Mouse (Mus musculus): Measurements from ENCODE around the gene Elavl3. TPM values are rescaled to one million over a fixed set of nuclear protein-coding genes. Genes with fewer than 3 reads are reported as not detected.
A peak's percentile ranks its signal among the peaks of the same experiment; 100 is the strongest.
"Not testable (repeated sequence)": the region's sequence is repeated elsewhere in the genome, so short reads cannot be mapped to it uniquely, and the experiment has no call there.

Gene Elavl3
- polyA plus RNA-seq, 1 experiment from 2014 or later: 0.27 TPM

- Histone ChIP-seq H3K4me2 (peak overlapping the region; percentile 85), H3K9me3 (replicated peaks; ENCODE audit: control insufficient read depth, low read length) (no peaks in the 10 kb centered on the region), H3K4me1 (ENCODE audit: control insufficient read depth, insufficient read depth, low read length) (peaks cover 4% of the 10 kb centered on the region; the same call in 1 of the 2 replicates), H3K27me3 (ENCODE audit: control insufficient read depth, insufficient read depth, low read length) (no peaks in the 10 kb centered on the region), H3K36me3 (ENCODE audit: control insufficient read depth, insufficient read depth, low read length) (0 out of 2 replicates have a peak, but pooled peaks cover 3% of the 10 kb centered on the region), H3K9ac (ENCODE audit: low read depth, low read length) (peak overlapping the region; percentile 83), H3K4me3 (ENCODE audit: low read depth, low read length) (peak overlapping the region; percentile 86), H3K27ac (ENCODE audit: low read depth, low read length) (peak overlapping the region; percentile 80; the same call in 1 of the 2 replicates)
- 79% methylated on average over 6 of the region's 6 CpGs for WGBS (ENCODE audit: insufficient replicate concordance)
- ATAC-seq (replicated peaks; ENCODE audit: insufficient number of reproducible peaks, low FRiP score, low TSS enrichment): no peak
These were observed 34.2 kb upstream of the Elavl3 start for GRCm38 (mm10) chr9:22086012-22086411.

- H3K9ac ChIP-seq (ENCODE audit: low read depth, low read length): peak within 1 kb of the TSS; percentile 84
- 1% methylated on average over 48 of the region's 48 CpGs for WGBS (ENCODE audit: insufficient replicate concordance)
- peaks cover 4% of the 10 kb centered on the region; the same call in 1 of the 2 replicates for H3K4me1 ChIP-seq (ENCODE audit: control insufficient read depth, insufficient read depth, low read length)
- H3K4me3 ChIP-seq (ENCODE audit: low read depth, low read length): peak within 1 kb of the TSS; percentile 86
- H3K27ac ChIP-seq (ENCODE audit: low read depth, low read length): peak within 1 kb of the TSS; percentile 80
- H3K9me3 ChIP-seq (replicated peaks; ENCODE audit: control insufficient read depth, low read length): no peaks in the 10 kb centered on the region
- ATAC-seq (replicated peaks; ENCODE audit: insufficient number of reproducible peaks, low FRiP score, low TSS enrichment): peak; percentile 97
- H3K36me3 ChIP-seq (ENCODE audit: control insufficient read depth, insufficient read depth, low read length): peaks cover 5% of the 10 kb centered on the region; the same call in 1 of the 2 replicates
- H3K27me3 ChIP-seq (ENCODE audit: control insufficient read depth, insufficient read depth, low read length): no peaks in the 10 kb centered on the region
- H3K4me2 ChIP-seq: peak within 1 kb of the TSS; percentile 85
These were observed 33.4 kb upstream of the Elavl3 start, which contains the start of gene Ecsit for GRCm38 (mm10) chr9:22085022-22085834. Gene Ecsit (minus strand): TSS chr9:22085438.

- peaks cover 4% of the 10 kb centered on the region; the same call in 1 of the 2 replicates for H3K4me1 ChIP-seq (ENCODE audit: control insufficient read depth, insufficient read depth, low read length)
- peak overlapping the region; percentile 85 for H3K4me2 ChIP-seq
- H3K27me3 ChIP-seq (ENCODE audit: control insufficient read depth, insufficient read depth, low read length): no peaks in the 10 kb centered on the region
- H3K9me3 ChIP-seq (replicated peaks; ENCODE audit: control insufficient read depth, low read length): no peaks in the 10 kb centered on the region
- 34% methylated on average over 4 of the region's 4 CpGs for WGBS (ENCODE audit: insufficient replicate concordance)
- H3K9ac ChIP-seq (ENCODE audit: low read depth, low read length): peak overlapping the region; percentile 84
- H3K36me3 ChIP-seq (ENCODE audit: control insufficient read depth, insufficient read depth, low read length): peaks cover 5% of the 10 kb centered on the region; the same call in 1 of the 2 replicates
- H3K27ac ChIP-seq (ENCODE audit: low read depth, low read length): no peak overlapping the region
- peak; percentile 46; the same call in 1 of the 2 replicates for ATAC-seq (replicated peaks; ENCODE audit: insufficient number of reproducible peaks, low FRiP score, low TSS enrichment)
- H3K4me3 ChIP-seq (ENCODE audit: low read depth, low read length): peak overlapping the region; percentile 86
These were observed 32.8 kb upstream of the Elavl3 start for GRCm38 (mm10) chr9:22084667-22085021.

GRCm38 (mm10) chr9:22076223-22076622 is 24.4 kb upstream of the Elavl3 start:
- 92% methylated on average over 23 of the region's 23 CpGs for WGBS (ENCODE audit: insufficient replicate concordance)
- Histone ChIP-seq H3K36me3 (ENCODE audit: control insufficient read depth, insufficient read depth, low read length) (peaks cover 9% of the 10 kb centered on the region; the same call in 1 of the 2 replicates), H3K9ac (ENCODE audit: low read depth, low read length) (no peak overlapping the region), H3K4me3 (ENCODE audit: low read depth, low read length) (no peak overlapping the region), H3K27me3 (ENCODE audit: control insufficient read depth, insufficient read depth, low read length) (no peaks in the 10 kb centered on the region), H3K4me1 (ENCODE audit: control insufficient read depth, insufficient read depth, low read length) (no peaks in the 10 kb centered on the region), H3K27ac (ENCODE audit: low read depth, low read length) (no peak overlapping the region), H3K4me2 (no peak overlapping the region), H3K9me3 (replicated peaks; ENCODE audit: control insufficient read depth, low read length) (no peaks in the 10 kb centered on the region)
- no peak for ATAC-seq (replicated peaks; ENCODE audit: insufficient number of reproducible peaks, low FRiP score, low TSS enrichment)

- not testable (repeated sequence) for H3K4me2 ChIP-seq; H3K27ac ChIP-seq (ENCODE audit: low read depth, low read length); H3K27me3 ChIP-seq (ENCODE audit: control insufficient read depth, insufficient read depth, low read length); H3K4me1 ChIP-seq (ENCODE audit: control insufficient read depth, insufficient read depth, low read length); ATAC-seq (replicated peaks; ENCODE audit: insufficient number of reproducible peaks, low FRiP score, low TSS enrichment); H3K9ac ChIP-seq (ENCODE audit: low read depth, low read length); H3K36me3 ChIP-seq (ENCODE audit: control insufficient read depth, insufficient read depth, low read length); H3K4me3 ChIP-seq (ENCODE audit: low read depth, low read length); H3K9me3 ChIP-seq (replicated peaks; ENCODE audit: control insufficient read depth, low read length)
- 81% methylated on average over 5 of the region's 5 CpGs for WGBS (ENCODE audit: insufficient replicate concordance)
These were observed 24.0 kb upstream of the Elavl3 start for GRCm38 (mm10) chr9:22075778-22076177.

GRCm38 (mm10) chr9:22072276-22072675 is 20.5 kb upstream of the Elavl3 start:
- Histone ChIP-seq H3K4me1 (ENCODE audit: control insufficient read depth, insufficient read depth, low read length) (0 out of 2 replicates have a peak, but pooled peaks cover 5% of the 10 kb centered on the region), H3K4me2 (no peak overlapping the region), H3K27ac (ENCODE audit: low read depth, low read length) (no peak overlapping the region), H3K9ac (ENCODE audit: low read depth, low read length) (no peak overlapping the region), H3K4me3 (ENCODE audit: low read depth, low read length) (no peak overlapping the region), H3K36me3 (ENCODE audit: control insufficient read depth, insufficient read depth, low read length) (peaks cover 7% of the 10 kb centered on the region; the same call in 1 of the 2 replicates), H3K27me3 (ENCODE audit: control insufficient read depth, insufficient read depth, low read length) (no peaks in the 10 kb centered on the region), H3K9me3 (replicated peaks; ENCODE audit: control insufficient read depth, low read length) (no peaks in the 10 kb centered on the region)
- WGBS (ENCODE audit: insufficient replicate concordance): 85% methylated on average over 4 of the region's 4 CpGs
- no peak for ATAC-seq (replicated peaks; ENCODE audit: insufficient number of reproducible peaks, low FRiP score, low TSS enrichment)

GRCm38 (mm10) chr9:22070791-22071573 is 19.2 kb upstream of the Elavl3 start, which contains the start of the genes Gm49318 and Zfp653:
Gene Gm49318 (minus strand): TSS chr9:22071259.
Gene Zfp653 (minus strand): TSS chr9:22071376.
- Histone ChIP-seq H3K27ac (ENCODE audit: low read depth, low read length) (peak within 1 kb of the TSS; percentile 98), H3K36me3 (ENCODE audit: control insufficient read depth, insufficient read depth, low read length) (peaks cover 8% of the 10 kb centered on the region), H3K4me3 (ENCODE audit: low read depth, low read length) (peak within 1 kb of the TSS; percentile 71), H3K27me3 (ENCODE audit: control insufficient read depth, insufficient read depth, low read length) (no peaks in the 10 kb centered on the region), H3K4me2 (peak within 1 kb of the TSS; percentile 67), H3K4me1 (ENCODE audit: control insufficient read depth, insufficient read depth, low read length) (0 out of 2 replicates have a peak, but pooled peaks cover 5% of the 10 kb centered on the region), H3K9me3 (replicated peaks; ENCODE audit: control insufficient read depth, low read length) (no peaks in the 10 kb centered on the region), H3K9ac (ENCODE audit: low read depth, low read length) (peak within 1 kb of the TSS; percentile 93)
- peak; percentile 94 for ATAC-seq (replicated peaks; ENCODE audit: insufficient number of reproducible peaks, low FRiP score, low TSS enrichment)
- under 1% methylated on average over 67 of the region's 87 CpGs for WGBS (ENCODE audit: insufficient replicate concordance)

- Histone ChIP-seq H3K4me2 (peak overlapping the region; percentile 67), H3K4me1 (ENCODE audit: control insufficient read depth, insufficient read depth, low read length) (0 out of 2 replicates have a peak, but pooled peaks cover 5% of the 10 kb centered on the region), H3K27ac (ENCODE audit: low read depth, low read length) (no peak overlapping the region; the same call in 1 of the 2 replicates), H3K36me3 (ENCODE audit: control insufficient read depth, insufficient read depth, low read length) (peaks cover 17% of the 10 kb centered on the region), H3K9me3 (replicated peaks; ENCODE audit: control insufficient read depth, low read length) (no peaks in the 10 kb centered on the region), H3K27me3 (ENCODE audit: control insufficient read depth, insufficient read depth, low read length) (no peaks in the 10 kb centered on the region), H3K4me3 (ENCODE audit: low read depth, low read length) (peak overlapping the region; percentile 71), H3K9ac (ENCODE audit: low read depth, low read length) (0 out of 2 replicates have a peak overlapping the region, but pooled peaks have one; percentile 24)
- 68% methylated on average over 4 of the region's 4 CpGs for WGBS (ENCODE audit: insufficient replicate concordance)
- no peak for ATAC-seq (replicated peaks; ENCODE audit: insufficient number of reproducible peaks, low FRiP score, low TSS enrichment)
These were observed 18.2 kb upstream of the Elavl3 start for GRCm38 (mm10) chr9:22069881-22070553.
